Mouse (Mus musculus): ENCODE measurements around the gene Hrk.
A peak's percentile ranks its signal among the peaks of the same experiment; 100 is the strongest.

Gene Hrk

DNA sequence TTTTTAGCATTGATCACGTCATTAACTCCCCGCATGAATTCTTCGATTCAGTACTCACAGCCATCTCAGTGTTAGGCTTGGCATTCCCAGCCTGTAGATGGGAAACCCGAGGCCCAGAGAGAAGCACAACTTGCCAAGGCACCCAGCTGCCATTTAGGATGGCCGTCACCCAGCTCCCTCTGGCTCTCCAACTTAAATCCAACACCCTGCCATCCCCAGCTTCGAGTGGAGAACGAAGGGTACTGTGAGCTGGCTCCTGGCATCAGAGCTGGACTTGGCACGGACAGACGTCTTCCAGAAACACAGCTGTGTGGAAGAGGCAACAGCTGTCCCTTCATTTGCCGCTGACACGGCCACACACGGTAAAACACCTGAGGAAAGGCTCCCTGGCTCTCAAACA is at the start of gene Hrk:
TSS of gene Hrk (plus strand) at position 68 of the 400 bp plus-strand sequence.
- no peak for DNase-seq (ENCODE audit: low spot score)

DNA sequence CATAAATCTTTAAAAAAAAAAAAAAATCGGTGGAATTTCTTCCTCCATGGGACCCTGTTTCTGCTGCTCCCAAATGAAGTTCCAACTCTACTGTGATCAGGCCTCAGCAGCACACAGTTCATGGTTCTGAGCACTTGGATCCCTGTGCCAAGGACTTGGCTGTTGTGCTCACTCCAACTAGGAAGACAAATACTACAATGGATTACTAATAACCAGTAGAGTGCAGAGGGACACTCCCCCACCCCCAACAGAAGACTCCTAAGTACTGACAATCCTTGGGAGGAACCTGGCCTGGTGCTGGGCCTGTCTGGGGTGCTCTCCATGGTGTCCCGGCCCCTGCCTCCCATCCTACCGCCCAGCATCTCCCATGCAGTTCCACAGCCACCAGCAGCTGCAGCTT is 46.1 kb upstream of the Hrk start:
- DNase-seq (ENCODE audit: low spot score) = no peak

DNA sequence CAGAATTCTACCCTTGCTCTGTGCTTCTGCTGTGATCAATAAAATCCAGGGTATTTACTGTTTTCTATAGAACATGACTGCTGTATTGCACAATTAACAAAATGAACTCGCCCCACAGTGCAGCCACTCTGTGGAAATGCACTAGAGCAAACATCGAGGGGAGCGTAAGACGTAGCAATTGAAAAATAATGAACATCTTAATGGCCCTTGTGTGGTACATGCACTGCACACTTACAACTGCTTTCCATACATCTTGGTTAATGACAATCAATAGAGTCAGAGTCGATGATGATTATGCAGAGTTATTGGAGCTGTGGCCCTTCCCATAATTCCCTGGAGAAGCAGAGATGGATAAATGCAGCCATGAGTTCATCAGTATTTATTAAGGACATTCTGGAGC is 45.5 kb upstream of the Hrk start:
- no peak for DNase-seq (ENCODE audit: low spot score)

DNA sequence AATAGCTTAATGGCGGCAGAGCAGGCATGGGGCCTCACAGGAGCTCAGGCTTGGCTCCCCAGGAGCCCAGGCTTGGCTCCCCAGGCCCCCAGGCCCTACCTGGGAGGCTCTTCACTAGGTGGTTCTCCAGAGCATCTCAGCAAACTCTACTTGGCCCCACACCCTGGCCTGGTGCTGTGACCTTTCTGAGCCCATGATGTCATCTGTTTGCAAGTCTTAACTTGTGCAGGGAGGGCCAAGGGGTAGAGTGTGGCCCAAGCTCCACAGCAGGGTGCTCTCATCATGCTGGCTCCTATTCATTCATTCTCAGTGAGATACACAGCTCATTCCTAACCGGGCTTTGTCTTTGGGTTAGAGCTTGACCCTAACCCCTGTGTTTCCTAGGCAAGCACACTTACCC is 43.8 kb upstream of the Hrk start:
- DNase-seq (ENCODE audit: low spot score) = no peak

DNA sequence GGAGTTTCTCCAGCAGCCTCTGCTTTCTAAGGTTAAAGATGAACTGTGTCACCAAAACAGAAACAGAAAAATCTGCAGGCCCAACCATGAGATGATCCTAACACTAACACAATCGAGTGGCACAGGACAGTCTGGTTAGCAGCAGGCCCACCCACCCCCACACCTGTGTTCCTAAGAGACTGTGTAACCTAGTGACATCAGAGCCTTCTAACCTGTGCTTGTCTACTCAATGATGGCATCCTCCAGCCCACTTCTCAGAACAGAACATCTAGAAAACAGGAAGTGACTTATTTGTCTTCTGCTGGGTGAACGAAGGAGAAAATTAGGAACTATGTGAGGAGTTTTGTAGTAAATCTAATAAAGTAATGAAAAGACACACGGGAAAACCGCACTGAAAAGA is 42.5 kb upstream of the Hrk start:
- DNase-seq (ENCODE audit: low spot score) = no peak

DNA sequence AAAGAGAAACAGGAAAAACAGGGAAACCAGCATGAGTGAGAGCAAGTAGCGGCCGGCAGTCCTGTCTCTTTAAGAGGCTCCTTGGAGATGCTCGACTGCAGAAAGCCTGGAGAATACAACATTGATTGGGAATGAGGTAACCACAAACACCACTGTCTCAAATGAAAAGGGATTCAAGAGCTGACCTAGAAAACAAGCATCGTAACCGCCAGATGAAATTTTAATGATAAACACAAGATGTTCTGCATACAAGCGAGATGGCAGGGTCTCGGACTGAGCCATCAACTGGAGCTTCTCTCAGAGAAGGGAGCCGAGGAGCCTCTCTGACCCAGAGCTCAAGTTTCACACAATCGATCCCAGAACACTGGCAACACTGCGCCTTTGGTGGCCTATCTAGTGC is 41.4 kb upstream of the Hrk start:
- DNase-seq (ENCODE audit: low spot score) = no peak

DNA sequence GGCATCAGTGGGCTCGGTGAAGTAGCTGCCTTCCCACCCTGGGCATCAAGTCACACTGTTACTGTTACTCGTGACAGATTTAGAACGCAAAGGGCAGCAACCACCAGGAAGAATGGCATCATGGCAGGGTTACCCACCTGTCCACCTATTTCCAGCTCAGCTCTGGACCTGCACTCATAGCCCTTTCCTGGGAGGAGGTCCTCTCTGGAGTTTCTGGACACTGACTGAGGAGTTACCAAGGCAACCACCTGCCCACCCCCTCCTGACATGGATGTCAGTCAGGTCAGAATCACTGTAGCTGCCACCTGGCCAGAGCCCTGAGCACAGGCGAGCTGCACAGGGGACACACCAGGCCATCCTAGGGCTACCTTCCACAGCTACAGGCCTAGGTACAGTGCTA is 37.8 kb upstream of the Hrk start:
- no peak for DNase-seq (ENCODE audit: low spot score)

DNA sequence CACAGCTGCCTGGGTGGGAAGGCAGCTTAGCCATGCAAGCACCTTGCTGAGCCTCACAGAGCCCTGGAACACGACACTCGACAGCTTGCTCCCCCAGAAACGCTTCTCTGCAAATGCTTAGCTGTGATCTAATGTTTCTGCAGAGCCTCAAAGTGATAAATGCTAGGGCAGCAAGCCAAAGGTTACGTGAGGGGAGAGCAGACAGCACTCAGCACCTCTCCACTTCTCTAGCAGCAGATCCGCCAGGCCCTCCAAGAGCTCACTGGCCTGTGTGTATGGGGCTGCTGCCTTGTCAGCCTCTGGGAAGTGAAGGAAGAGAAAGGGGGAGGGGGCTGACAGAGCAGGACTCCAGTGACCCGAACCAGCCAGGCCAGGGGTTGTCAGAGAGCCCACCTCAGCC is 36.2 kb upstream of the Hrk start:
- no peak for DNase-seq (ENCODE audit: low spot score)

DNA sequence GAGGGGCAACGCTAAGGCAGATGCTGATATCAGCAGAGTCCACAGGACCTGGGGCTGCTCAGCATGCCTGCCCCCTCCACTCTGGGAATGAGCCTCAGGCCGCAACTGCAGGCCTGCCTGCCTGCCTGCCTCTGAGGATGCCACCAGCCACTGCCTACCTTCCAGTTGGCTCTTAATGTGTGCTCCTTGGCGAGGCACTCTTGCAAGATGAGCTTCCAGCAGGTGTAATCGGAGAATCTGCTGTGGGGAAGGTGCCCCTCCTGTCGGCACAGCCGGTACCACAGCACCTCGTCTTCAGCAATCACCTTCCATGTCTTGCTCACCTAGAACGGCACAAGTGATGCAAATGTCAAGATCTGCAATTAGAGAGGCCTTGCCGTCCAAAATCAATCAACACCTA is 35.8 kb upstream of the Hrk start:
- DNase-seq (ENCODE audit: low spot score) = no peak

DNA sequence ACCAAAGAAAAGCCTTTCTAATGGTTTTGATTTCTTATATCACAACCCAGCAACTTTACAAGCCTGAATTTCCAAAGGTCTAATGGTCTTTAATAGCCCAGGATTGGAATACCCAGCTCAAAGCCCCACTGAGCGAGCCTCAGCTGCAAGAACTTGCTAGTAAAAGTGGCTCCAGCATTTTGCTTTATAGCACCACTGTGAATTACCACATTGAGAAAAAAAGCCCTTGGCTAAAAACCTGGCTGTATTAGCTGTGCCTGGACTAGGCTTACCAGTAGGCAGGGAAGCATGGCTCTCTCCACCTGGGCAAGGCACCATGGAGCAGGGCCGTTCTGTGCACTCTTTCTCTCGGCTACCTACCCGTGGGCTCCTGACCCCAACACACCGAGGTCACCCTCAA is 28.1 kb upstream of the Hrk start:
- no peak for DNase-seq (ENCODE audit: low spot score)

DNA sequence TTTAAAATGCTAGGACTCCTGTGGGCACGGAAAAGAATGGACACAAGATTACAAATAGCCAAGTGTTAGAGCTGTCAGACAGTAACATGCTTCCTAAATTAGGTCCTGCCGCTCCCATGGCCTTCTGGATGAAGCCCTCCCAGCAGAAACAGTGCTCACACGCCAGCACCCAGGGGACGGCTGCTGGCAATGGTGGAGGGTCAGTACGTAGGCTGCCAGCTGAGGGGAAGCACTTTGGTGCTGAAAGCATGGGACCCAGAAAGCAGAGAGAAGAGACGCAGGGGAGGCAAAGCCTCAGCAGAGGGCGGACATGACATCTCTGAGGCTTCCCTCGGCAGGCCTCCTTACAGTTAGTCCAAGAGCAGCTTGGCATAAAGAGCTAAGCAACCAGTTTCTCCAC is 24.8 kb upstream of the Hrk start:
- no peak for DNase-seq (ENCODE audit: low spot score)

DNA sequence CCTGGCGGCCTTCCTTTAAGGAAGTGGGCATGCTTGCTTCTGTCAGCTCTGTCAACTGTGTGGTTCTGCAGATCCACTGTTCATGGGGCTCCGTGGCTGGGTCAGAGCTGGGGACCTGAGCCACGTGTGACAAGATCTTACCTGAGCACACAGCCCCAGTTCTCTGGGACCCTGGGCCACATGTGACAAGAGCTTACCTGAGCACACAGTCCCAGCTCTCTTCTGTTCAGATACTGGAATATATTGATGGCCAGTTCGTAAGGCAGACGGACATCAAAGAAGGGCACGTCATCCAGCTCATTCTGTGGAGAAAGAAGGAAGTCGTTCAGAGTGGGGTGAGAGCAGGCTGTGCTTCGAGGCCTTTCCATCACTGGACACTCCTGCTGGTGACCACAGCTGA is 22.0 kb upstream of the Hrk start:
- no peak for DNase-seq (ENCODE audit: low spot score)

DNA sequence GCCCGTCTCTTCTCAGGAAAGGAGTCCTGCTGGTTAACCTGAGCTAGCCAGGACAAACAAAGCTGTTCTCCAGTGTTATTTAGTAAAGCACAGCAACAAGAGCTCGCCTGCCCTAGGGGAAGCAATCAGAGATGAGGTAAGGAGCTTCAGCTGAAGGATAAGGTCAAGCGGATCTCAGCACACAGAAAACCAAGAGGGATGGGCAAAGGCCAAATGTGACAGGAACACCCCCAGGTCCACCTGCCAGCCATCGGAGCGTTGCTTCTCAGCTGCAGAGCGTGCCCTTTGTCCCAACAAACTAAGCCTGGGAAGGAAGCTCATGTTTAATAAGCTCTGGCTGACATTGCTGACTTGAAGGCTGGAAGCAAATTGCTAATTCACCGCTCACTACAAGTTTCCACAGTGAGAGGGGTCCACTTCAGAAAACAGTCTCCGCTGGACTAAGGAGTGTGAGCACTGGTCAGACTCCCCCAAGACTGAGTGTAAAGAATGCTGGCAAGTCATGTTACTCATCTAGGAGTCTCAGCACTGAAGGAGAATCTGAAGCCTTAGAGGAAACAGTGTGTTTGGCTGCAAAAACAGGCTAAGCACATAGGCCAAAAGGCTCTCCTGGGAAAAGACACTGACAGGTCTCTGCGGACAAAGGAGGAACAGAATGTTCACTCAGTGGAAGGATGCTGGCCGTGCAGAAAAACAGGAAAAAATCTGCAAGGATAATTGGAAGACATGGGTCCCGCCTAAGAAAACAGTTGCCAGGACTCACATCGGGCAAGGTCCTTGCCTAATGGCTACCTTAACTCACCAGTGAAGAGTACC is 21.0 kb upstream of the Hrk start:
- peak; percentile 28 for DNase-seq (ENCODE audit: low spot score)

DNA sequence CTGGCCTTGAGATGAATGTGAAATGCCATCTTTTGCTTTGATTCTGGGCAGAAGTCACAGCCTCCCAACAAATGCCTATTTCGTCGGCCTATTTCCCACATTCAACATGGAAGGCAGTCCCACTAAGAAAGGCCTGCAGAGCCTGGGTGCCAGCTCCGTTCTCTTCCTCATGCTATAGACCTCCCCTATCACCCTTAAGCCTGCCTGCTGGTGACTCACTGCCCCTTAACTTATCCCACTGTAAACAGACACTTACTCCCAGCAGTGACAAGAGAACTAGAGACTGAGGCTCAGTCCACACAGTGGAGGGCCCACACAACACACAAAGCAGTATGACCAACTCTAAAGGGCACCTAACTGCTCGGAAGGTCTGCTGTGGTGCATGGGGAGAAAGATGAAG is 20.1 kb upstream of the Hrk start:
- DNase-seq (ENCODE audit: low spot score) = no peak

DNA sequence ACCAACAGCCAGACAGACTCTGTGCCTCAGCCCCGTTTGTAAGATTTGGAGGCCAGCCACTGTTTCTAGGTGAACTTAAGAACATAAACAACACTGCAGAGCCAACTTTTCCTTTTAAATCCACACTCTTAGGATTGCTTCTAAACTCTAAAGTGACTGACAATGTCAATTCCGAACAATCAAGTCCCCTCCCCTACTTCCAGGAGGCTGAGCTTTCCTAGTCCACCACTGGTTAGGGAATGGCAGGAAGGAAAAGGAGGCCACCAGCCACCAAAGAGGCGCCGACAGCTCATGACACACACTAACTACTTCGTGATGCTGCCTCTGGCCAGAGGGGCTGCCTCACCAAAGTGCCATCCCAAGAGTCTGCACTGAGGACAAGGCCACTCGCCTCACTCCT is 19.7 kb upstream of the Hrk start:
- DNase-seq (ENCODE audit: low spot score) = no peak

DNA sequence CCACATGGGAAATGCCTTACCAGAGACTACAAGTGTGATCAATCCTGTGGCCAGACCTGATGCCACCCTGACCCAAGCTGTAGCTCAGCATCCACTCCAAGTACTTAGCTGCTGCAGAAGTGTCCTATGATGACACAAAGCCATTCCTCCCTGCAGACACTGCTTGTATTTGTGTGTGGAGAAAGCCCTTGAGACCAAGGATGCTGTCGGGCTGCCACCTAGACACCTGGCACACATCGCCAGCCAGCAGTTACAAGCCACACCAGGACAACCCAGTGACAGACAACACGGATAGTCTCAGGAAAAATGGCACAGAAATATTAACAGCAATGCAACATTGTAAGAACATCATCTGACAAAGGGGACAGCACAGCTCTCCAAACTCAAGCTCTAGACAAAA is 19.0 kb upstream of the Hrk start:
- DNase-seq (ENCODE audit: low spot score) = no peak

DNA sequence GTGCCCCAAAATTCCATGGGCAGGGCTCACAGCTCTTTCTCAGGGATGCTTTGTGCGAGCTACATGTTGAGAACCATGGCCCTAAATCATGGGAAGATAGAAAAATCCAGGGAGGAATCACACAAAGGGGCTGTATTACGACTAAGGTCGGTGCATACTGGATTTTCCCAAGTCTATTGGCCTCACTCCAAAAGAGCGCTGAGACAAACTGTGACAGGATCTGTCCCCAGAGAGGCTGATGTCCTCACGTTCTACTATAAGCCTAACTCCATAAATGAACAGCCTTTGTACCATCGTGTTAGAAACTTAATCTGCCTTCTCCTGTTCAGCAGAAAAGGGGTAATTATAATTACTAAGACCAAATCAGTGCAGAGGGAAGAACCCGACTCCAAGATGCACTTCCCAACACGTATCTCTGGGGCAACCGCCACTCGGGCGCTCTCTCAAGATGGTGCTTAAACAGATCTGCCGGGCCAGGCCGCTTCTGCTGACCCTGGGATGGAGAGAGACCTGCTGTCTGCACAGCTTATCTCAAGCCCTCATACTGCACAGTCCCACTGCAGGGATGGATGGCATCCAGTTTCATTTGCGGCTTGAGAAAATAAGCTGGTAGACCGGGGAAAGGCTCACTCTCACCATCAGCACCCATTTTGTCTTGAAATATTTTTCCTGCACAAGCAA is 18.3 kb upstream of the Hrk start:
- DNase-seq (ENCODE audit: low spot score) = no peak

DNA sequence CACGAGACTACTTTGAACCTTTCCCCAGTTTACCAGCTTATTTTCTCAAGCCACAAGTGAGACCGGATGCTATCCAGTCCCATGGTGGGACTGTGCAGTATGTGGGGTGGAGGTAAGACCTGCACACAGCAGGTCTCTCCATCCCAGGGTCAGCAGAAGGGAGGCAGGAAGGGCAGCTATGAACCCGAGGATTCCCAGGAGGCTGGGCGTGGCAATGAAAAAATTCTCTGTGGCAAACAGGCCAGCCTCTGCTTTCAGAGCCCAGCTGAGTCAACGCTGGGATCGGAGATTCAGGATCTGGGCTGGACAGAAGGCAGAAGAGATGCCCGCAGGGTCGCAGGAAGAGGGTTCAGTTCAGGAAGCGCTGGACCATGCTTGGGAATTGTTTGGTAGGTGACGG is 17.2 kb upstream of the Hrk start:
- no peak for DNase-seq (ENCODE audit: low spot score)

DNA sequence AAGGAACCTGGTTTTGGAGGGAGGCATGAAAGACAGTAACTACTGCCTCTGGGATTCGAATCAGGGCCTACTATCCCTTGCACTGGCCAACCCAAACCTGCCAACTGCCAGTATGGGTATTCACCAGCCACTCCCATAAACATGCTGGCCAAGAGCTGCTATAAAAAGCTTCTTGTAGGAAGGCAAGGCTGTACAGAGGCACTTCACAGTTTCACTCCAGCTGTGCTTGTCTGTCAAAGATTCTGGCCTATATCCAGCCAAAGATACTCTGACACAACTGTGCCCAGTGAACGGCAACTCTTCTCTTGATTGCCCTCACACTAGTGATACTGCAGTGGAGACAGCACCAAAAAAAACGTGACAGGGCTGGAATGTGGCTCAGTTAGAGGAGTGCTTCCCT is 14.7 kb upstream of the Hrk start:
- DNase-seq (ENCODE audit: low spot score) = no peak

DNA sequence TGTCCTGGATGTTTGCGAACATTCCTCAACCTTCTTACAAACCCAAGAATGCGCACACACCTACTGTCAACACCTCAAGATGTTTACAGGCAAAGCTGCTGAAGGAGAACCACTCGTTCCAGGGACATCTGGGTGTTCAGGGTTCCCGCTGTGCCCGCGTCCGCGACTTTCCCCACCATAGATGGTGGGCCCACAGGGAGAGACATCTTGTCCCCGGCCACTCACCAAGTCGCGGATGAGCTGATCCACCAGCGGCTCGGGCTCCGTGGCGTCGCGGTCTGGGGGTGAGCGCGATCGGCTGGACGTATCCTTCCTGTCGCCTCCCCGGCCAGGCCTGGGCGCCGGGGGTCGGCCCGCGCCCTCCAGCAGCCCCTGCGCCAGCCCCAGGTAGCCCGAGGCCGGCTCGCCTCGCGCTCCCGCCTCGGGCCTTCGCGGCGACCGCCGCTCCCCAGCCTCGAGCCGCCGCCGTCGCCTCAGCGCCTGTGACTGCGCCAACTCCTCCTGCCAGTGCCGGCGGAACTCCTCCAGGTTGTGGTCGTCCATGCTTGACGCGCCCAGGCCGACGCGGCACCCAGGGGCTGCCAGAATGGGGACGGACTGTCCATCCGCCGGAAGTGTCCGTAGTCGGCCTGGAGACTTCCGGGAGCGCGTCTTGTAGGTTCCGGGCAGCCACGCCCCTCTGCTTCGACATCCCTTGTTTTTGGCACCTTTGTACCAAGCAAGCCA is 9.4 kb upstream of the Hrk start, which contains the start of gene Fbxw8:
TSS of gene Fbxw8 (minus strand) at position 626 of the 726 bp plus-strand sequence.
- DNase-seq (ENCODE audit: low spot score) = peak; percentile 88

DNA sequence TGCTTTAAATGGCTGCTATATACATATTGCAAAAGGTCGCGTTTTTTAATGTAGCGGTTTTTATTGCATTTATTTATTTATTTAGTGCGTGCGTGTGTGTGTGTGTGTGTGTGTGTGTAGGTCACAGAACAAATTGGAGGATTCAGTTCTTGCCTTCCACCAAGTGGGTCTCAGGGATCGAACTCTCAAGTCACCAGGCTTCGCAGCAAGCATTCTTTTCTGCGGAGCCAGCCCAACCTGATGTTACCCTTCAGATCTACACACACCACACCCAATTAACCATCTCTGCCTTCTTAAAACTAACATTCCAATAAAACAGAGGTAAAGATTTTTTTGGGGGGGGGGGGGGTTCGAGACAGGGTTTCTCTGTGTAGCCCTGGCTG is 8.9 kb upstream of the Hrk start:
- DNase-seq (ENCODE audit: low spot score) = no peak

DNA sequence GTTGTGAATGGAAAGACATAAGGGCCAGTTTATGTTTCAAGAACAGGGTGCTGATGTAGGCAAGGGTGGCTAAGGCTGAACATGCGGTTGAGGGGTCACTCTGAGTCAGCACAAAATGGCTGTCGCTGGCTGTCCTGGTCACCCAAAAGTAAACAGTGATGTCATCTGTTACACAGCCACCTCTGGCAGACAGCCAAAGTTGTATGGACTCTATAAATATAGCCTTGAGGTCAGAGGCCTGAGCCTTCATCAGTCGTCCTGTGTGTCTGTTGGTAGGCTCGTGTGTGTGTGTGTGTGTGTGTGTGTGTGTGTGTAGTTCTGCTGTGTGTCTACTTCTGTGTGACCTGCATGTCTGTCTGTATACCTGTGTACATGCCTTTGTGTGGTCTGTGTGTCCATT is 7.5 kb upstream of the Hrk start:
- DNase-seq (ENCODE audit: low spot score) = peak; percentile 49

DNA sequence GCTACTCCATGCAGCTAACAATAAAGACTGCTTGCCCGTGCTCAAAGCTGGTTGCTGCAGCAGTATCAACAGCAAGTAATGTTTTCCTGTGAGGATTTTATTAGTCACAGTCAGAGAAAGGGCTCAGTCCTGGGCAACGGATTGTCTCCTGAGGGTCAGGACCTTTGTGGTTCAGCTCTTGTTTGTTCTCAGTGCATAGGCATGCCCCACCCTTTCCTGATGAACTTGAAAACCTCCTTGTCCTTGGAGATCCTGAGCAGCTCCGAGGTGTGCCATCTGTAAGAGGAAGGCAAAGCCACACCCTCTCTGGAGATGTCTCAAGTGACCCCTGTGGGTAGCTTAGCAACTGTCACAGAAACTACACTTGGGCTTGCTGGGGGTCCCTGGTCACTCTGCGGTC is 3.8 kb upstream of the Hrk start:
- DNase-seq (ENCODE audit: low spot score) = no peak

Data from urinary bladder, postnatal 14 days (tissue).